Mouse (Mus musculus) hindbrain, embryonic 12.5 days (tissue): ENCODE data around the gene Crot. TPM values are rescaled to one million over a fixed set of nuclear protein-coding genes. Genes with fewer than 3 reads are reported as not detected.
"Not testable (repeated sequence)": the region's sequence is repeated elsewhere in the genome, so short reads cannot be mapped to it uniquely, and the experiment has no call there.

Experiments used
- ATAC-seq: fragments of 200-750 bp; cut with Nextera tagmentation; 2 replicates; pipeline ENCODE4 v1.8.0; 2017; ENCODE audit warnings: moderate TSS enrichment; ENCODE audit not compliant: low FRiP score
- H3K27ac ChIP-seq: fragments of 300-500 bp; sonication (generic); 2 replicates; pipeline ENCODE4 v1.5.1; 2016; ENCODE audit warnings: mild to moderate bottlenecking
- H3K27me3 ChIP-seq: fragments of 300-500 bp; sonication (generic); 2 replicates; pipeline ENCODE4 v1.6.1; 2016; ENCODE audit warnings: mild to moderate bottlenecking
- H3K36me3 ChIP-seq: fragments of 300-500 bp; sonication (generic); 2 replicates; pipeline ENCODE4 v1.6.1; 2016; ENCODE audit warnings: mild to moderate bottlenecking
- H3K4me1 ChIP-seq: fragments of 300-500 bp; sonication (generic); 2 replicates; pipeline ENCODE4 v1.6.1; 2016
- H3K4me2 ChIP-seq: fragments of 300-500 bp; sonication (generic); replicated peaks from 2 replicates; pipeline ENCODE4 v1.6.1; 2016; ENCODE audit warnings: mild to moderate bottlenecking
- H3K4me3 ChIP-seq: fragments of 300-500 bp; sonication (generic); 2 replicates; pipeline ENCODE4 v1.5.1; 2016; ENCODE audit warnings: mild to moderate bottlenecking
- H3K9ac ChIP-seq: fragments of 300-500 bp; sonication (generic); 2 replicates; pipeline ENCODE4 v1.6.1; 2016; ENCODE audit warnings: mild to moderate bottlenecking, moderate library complexity
- H3K9me3 ChIP-seq: fragments of 300-500 bp; sonication (generic); replicated peaks from 2 replicates; pipeline ENCODE4 v1.6.1; 2016; ENCODE audit warnings: mild to moderate bottlenecking
- WGBS: fragments of 180-500 bp; shearing (Covaris S2); methylation state at CpG from one replicate; pipeline ENCODE4 v1.1.7; 2016; 5-methylcytosine and 5-hydroxymethylcytosine counted together
- polyA plus RNA-seq: library from polyadenylated mRNA; unstranded; fragments of >200 nt; fragmentation: Nextera tagmentation; extraction: Ambion mirVana; gene quantifications from 2 replicates; pipeline ENCODE4 v1.2.1, GENCODE M21; 2016

Gene Crot
- polyA plus RNA-seq, 1 experiment from 2014 or later: 34.2 TPM

GRCm38 (mm10) chr5:9032101-9032590, 35.0 kb upstream of the Crot start:
- no peaks in the 10 kb centered on the region for H3K36me3 ChIP-seq
- WGBS: 96% methylated on average over 8 of the region's 8 CpGs

GRCm38 (mm10) chr5:9028266-9028841, 31.2 kb upstream of the Crot start:
- ATAC-seq: no peak
- Histone ChIP-seq H3K27me3 (no peaks in the 10 kb centered on the region), H3K9ac (no peak overlapping the region), H3K4me3 (no peak overlapping the region), H3K9me3 (no peaks in the 10 kb centered on the region), H3K36me3 (no peaks in the 10 kb centered on the region), H3K4me1 (no peaks in the 10 kb centered on the region), H3K4me2 (no peak overlapping the region), H3K27ac (no peak overlapping the region)
- WGBS: 100% methylated on average over 1 of the region's 1 CpGs

More at GRCm38 (mm10) chr5:9032101-9032590, 35.0 kb upstream of the Crot start:
- Histone ChIP-seq H3K4me3 (no peak overlapping the region), H3K27ac (no peak overlapping the region), H3K9ac (no peak overlapping the region), H3K27me3 (no peaks in the 10 kb centered on the region), H3K4me2 (no peak overlapping the region), H3K9me3 (no peaks in the 10 kb centered on the region), H3K4me1 (no peaks in the 10 kb centered on the region)
- no peak for ATAC-seq

GRCm38 (mm10) chr5:9015352-9015751, 18.2 kb upstream of the Crot start:
- no peak overlapping the region for H3K27ac ChIP-seq
- H3K4me3 ChIP-seq: no peak overlapping the region
- no peaks in the 10 kb centered on the region for H3K36me3 ChIP-seq
- H3K27me3 ChIP-seq: no peaks in the 10 kb centered on the region
- WGBS: 74% methylated on average over 3 of the region's 3 CpGs
- no peaks in the 10 kb centered on the region for H3K9me3 ChIP-seq
- H3K4me1 ChIP-seq: no peaks in the 10 kb centered on the region
- no peak overlapping the region for H3K4me2 ChIP-seq
- no peak for ATAC-seq
- H3K9ac ChIP-seq: no peak overlapping the region

- H3K27ac ChIP-seq: no peak overlapping the region
- 80% methylated on average over 3 of the region's 3 CpGs for WGBS
- no peaks in the 10 kb centered on the region for H3K36me3 ChIP-seq
These were observed 17.6 kb upstream of the Crot start for GRCm38 (mm10) chr5:9014774-9015173.

GRCm38 (mm10) chr5:9011374-9011773, 14.2 kb upstream of the Crot start:
- no peak overlapping the region for H3K4me3 ChIP-seq
- H3K27ac ChIP-seq: no peak overlapping the region
- ATAC-seq: no peak
- H3K4me2 ChIP-seq: no peak overlapping the region
- 62% methylated on average over 8 of the region's 8 CpGs for WGBS
- no peaks in the 10 kb centered on the region for H3K36me3 ChIP-seq
- H3K4me1 ChIP-seq: no peaks in the 10 kb centered on the region
- H3K9ac ChIP-seq: no peak overlapping the region
- H3K27me3 ChIP-seq: no peaks in the 10 kb centered on the region
- H3K9me3 ChIP-seq: no peaks in the 10 kb centered on the region

More at GRCm38 (mm10) chr5:9014774-9015173, 17.6 kb upstream of the Crot start:
- no peak overlapping the region for H3K4me2 ChIP-seq
- H3K27me3 ChIP-seq: no peaks in the 10 kb centered on the region
- no peak overlapping the region for H3K9ac ChIP-seq
- no peak overlapping the region for H3K4me3 ChIP-seq
- no peaks in the 10 kb centered on the region for H3K9me3 ChIP-seq
- ATAC-seq: no peak
- H3K4me1 ChIP-seq: no peaks in the 10 kb centered on the region

GRCm38 (mm10) chr5:9010166-9010565, 13.0 kb upstream of the Crot start:
- no peak overlapping the region for H3K4me2 ChIP-seq

GRCm38 (mm10) chr5:9006585-9006984, 9.5 kb upstream of the Crot start:
- not testable (repeated sequence) for H3K36me3 ChIP-seq, H3K4me1 ChIP-seq, H3K9me3 ChIP-seq, H3K4me3 ChIP-seq, ATAC-seq, H3K27me3 ChIP-seq, H3K27ac ChIP-seq, H3K4me2 ChIP-seq, H3K9ac ChIP-seq
- WGBS: 59% methylated on average over 3 of the region's 3 CpGs

More at GRCm38 (mm10) chr5:9010166-9010565, 13.0 kb upstream of the Crot start:
- H3K4me3 ChIP-seq: no peak overlapping the region
- no peak overlapping the region for H3K9ac ChIP-seq
- ATAC-seq: no peak
- H3K27ac ChIP-seq: no peak overlapping the region
- H3K9me3 ChIP-seq: no peaks in the 10 kb centered on the region
- H3K4me1 ChIP-seq: no peaks in the 10 kb centered on the region
- no peaks in the 10 kb centered on the region for H3K36me3 ChIP-seq
- WGBS: 97% methylated on average over 1 of the region's 1 CpGs
- no peaks in the 10 kb centered on the region for H3K27me3 ChIP-seq

GRCm38 (mm10) chr5:9000006-9000405, 2.9 kb upstream of the Crot start:
- H3K4me3 ChIP-seq, ATAC-seq, H3K9me3 ChIP-seq, H3K36me3 ChIP-seq, H3K4me2 ChIP-seq, H3K27me3 ChIP-seq, H3K9ac ChIP-seq, H3K27ac ChIP-seq: not testable (repeated sequence)
- 19% methylated on average over 7 of the region's 7 CpGs for WGBS
- peaks cover 13% of the 10 kb centered on the region for H3K4me1 ChIP-seq

- Histone ChIP-seq H3K4me1 (peaks cover 13% of the 10 kb centered on the region), H3K9ac (no peak overlapping the region), H3K27ac (no peak overlapping the region), H3K27me3 (no peaks in the 10 kb centered on the region), H3K9me3 (0 out of 2 replicates have a peak, but pooled peaks cover 4% of the 10 kb centered on the region), H3K4me3 (no peak overlapping the region), H3K36me3 (no peaks in the 10 kb centered on the region), H3K4me2 (0 out of 2 replicates have a peak overlapping the region, but pooled peaks have one; percentile 6)
- no peak for ATAC-seq
- 65% methylated on average over 4 of the region's 4 CpGs for WGBS
These were observed 2.0 kb upstream of the Crot start for GRCm38 (mm10) chr5:8999108-8999507.

GRCm38 (mm10) chr5:8997513-8997895, 380 bp upstream of the Crot start:
- Histone ChIP-seq H3K4me2 (peak overlapping the region; percentile 66), H3K9me3 (no peaks in the 10 kb centered on the region), H3K4me1 (peaks cover 13% of the 10 kb centered on the region), H3K27ac (peak overlapping the region; percentile 90), H3K36me3 (0 out of 2 replicates have a peak, but pooled peaks cover 2% of the 10 kb centered on the region), H3K4me3 (peak overlapping the region; percentile 75), H3K27me3 (no peaks in the 10 kb centered on the region), H3K9ac (peak overlapping the region; percentile 78)
- 11% methylated on average over 8 of the region's 8 CpGs for WGBS
- no peak for ATAC-seq

GRCm38 (mm10) chr5:8995966-8996685, 998 bp downstream of the Crot start:
- H3K27me3 ChIP-seq: no peaks in the 10 kb centered on the region
- H3K4me2 ChIP-seq: peak overlapping the region; percentile 66
- peaks cover 13% of the 10 kb centered on the region for H3K4me1 ChIP-seq
- H3K4me3 ChIP-seq: peak overlapping the region; percentile 75
- H3K9me3 ChIP-seq: no peaks in the 10 kb centered on the region
- peak overlapping the region; percentile 78 for H3K9ac ChIP-seq
- no peak for ATAC-seq
- no peak overlapping the region for H3K27ac ChIP-seq
- peaks cover 13% of the 10 kb centered on the region; the same call in 1 of the 2 replicates for H3K36me3 ChIP-seq
- 23% methylated on average over 13 of the region's 13 CpGs for WGBS

GRCm38 (mm10) chr5:8991626-8992025, 5.5 kb downstream of the Crot start:
- H3K9me3 ChIP-seq: no peaks in the 10 kb centered on the region
- no peak for ATAC-seq

More at GRCm38 (mm10) chr5:8991626-8992025, 5.5 kb downstream of the Crot start:
- Histone ChIP-seq H3K4me1 (peaks cover 9% of the 10 kb centered on the region), H3K27me3 (no peaks in the 10 kb centered on the region), H3K9ac (no peak overlapping the region), H3K4me2 (no peak overlapping the region), H3K36me3 (peaks cover 28% of the 10 kb centered on the region), H3K27ac (no peak overlapping the region), H3K4me3 (no peak overlapping the region)
- WGBS: 92% methylated on average over 16 of the region's 16 CpGs
